Mouse (Mus musculus) lung, adult 2 months (tissue): ENCODE data around the gene Myh11. TPM values are rescaled to one million over a fixed set of nuclear protein-coding genes. Genes with fewer than 3 reads are reported as not detected.

Experiments used
- DNase-seq: peaks from one replicate; pipeline ENCODE4 v3.0.0; 2022
- H3K4me1 ChIP-seq: fragments of 200-500 bp; 2 replicates; pipeline ENCODE4 v1.6.1; 2011; ENCODE audit warnings: low read length; ENCODE audit not compliant: control insufficient read depth, insufficient read depth
- H3K4me3 ChIP-seq: fragments of 200-500 bp; replicated peaks from 2 replicates; pipeline ENCODE3; 2011; ENCODE audit warnings: low read depth, mild to moderate bottlenecking, control low read depth, low read length; ENCODE audit errors: extremely low read depth
- CTCF ChIP-seq: fragments of 200-500 bp; IDR thresholded peaks from 2 replicates; pipeline ENCODE4 v1.5.1; 2011; ENCODE audit warnings: mild to moderate bottlenecking, low read length, control low read depth; ENCODE audit not compliant: insufficient read depth
- POLR2A ChIP-seq: fragments of 200-500 bp; IDR thresholded peaks from 2 replicates; pipeline ENCODE4 v1.6.1; 2011; ENCODE audit warnings: low read depth, mild to moderate bottlenecking, control low read depth, low read length, borderline replicate concordance; ENCODE audit errors: extremely low read depth
- WGBS: fragments of 180-500 bp; shearing (Covaris S2); methylation state at CpG from one replicate; pipeline ENCODE4 v1.1.7; 2018; 5-methylcytosine and 5-hydroxymethylcytosine counted together
- polyA plus RNA-seq: library from polyadenylated mRNA; depleted of rRNA; stranded (reverse); fragments of >200 nt; gene quantifications from 2 replicates; pipeline ENCODE4 v1.2.3, GENCODE M21; 2012

The Myh11 gene
- polyA plus RNA-seq, 1 experiment, result 42.6 TPM

GRCm38 (mm10) chr16:14182360-14182759 is 108.8 kb downstream of the Myh11 start:
- TF ChIP-seq CTCF (no peak), POLR2A (no peak)
- WGBS, result 84% methylated on average over 5 of the region's 5 CpGs

GRCm38 (mm10) chr16:14180163-14180733 is 110.9 kb downstream of the Myh11 start:
- Histone ChIP-seq H3K4me3 (no peak overlapping the region), H3K4me1 (peaks cover 13% of the 10 kb centered on the region; the same call in 1 of the 2 replicates)
- WGBS, result 42% methylated on average over 6 of the region's 6 CpGs
- DNase-seq, result no peak
- no peak for TF ChIP-seq CTCF
- no peak for TF ChIP-seq POLR2A

More at GRCm38 (mm10) chr16:14182360-14182759, 108.8 kb downstream of the Myh11 start:
- Histone ChIP-seq H3K4me1 (peaks cover 9% of the 10 kb centered on the region; the same call in 1 of the 2 replicates), H3K4me3 (no peak overlapping the region)
- DNase-seq, result no peak

- H3K4me3 ChIP-seq, result no peak overlapping the region
- H3K4me1 ChIP-seq, result peaks cover 13% of the 10 kb centered on the region; the same call in 1 of the 2 replicates
- no peak for DNase-seq
- TF ChIP-seq POLR2A (no peak), CTCF (no peak)
- WGBS, result 45% methylated on average over 3 of the region's 3 CpGs
These were observed 113.1 kb downstream of the Myh11 start for GRCm38 (mm10) chr16:14178041-14178440.

- H3K4me1 ChIP-seq, result no peaks in the 10 kb centered on the region
- no peak for DNase-seq
- H3K4me3 ChIP-seq, result no peak overlapping the region
- WGBS, result 79% methylated on average over 1 of the region's 1 CpGs
- no peak for TF ChIP-seq POLR2A
- TF ChIP-seq CTCF, result no peak
These were observed 121.5 kb downstream of the Myh11 start for GRCm38 (mm10) chr16:14169706-14170105.

GRCm38 (mm10) chr16:14166490-14166889 is 124.7 kb downstream of the Myh11 start:
- DNase-seq, result no peak
- no peak for TF ChIP-seq CTCF
- H3K4me1 ChIP-seq, result no peaks in the 10 kb centered on the region; the same call in 1 of the 2 replicates
- 68% methylated on average over 4 of the region's 4 CpGs for WGBS
- H3K4me3 ChIP-seq, result no peak overlapping the region

GRCm38 (mm10) chr16:14163731-14164130 is 127.4 kb downstream of the Myh11 start:
- WGBS, result 1% methylated on average over 10 of the region's 10 CpGs
- H3K4me3 ChIP-seq, result peak overlapping the region; percentile 87
- no peak for DNase-seq
- no peak for TF ChIP-seq CTCF
- no peak for TF ChIP-seq POLR2A
- H3K4me1 ChIP-seq, result no peaks in the 10 kb centered on the region; the same call in 1 of the 2 replicates

GRCm38 (mm10) chr16:14162988-14163416 is 128.2 kb downstream of the Myh11 start, which contains the start of the genes Nde1 and Marf1:
Gene Nde1 (plus strand): TSS chr16:14163275.
Gene Marf1 (minus strand): TSS chr16:14163351.
- Histone ChIP-seq H3K4me1 (no peaks in the 10 kb centered on the region; the same call in 1 of the 2 replicates), H3K4me3 (peak within 1 kb of the TSS; percentile 87)
- TF ChIP-seq CTCF (no peak), POLR2A (peak; percentile 91)
- DNase-seq, result peak; percentile 88
- under 1% methylated on average over 43 of the region's 43 CpGs for WGBS

GRCm38 (mm10) chr16:14160941-14161340 is 130.2 kb downstream of the Myh11 start:
- TF ChIP-seq POLR2A, result no peak
- TF ChIP-seq CTCF, result no peak
- Histone ChIP-seq H3K4me1 (no peaks in the 10 kb centered on the region; the same call in none of the 2 replicates), H3K4me3 (no peak overlapping the region)
- WGBS, result 68% methylated on average over 1 of the region's 1 CpGs
- no peak for DNase-seq

- TF ChIP-seq POLR2A (no peak), CTCF (no peak; the same call in 1 of the 2 replicates)
- under 1% methylated on average over 10 of the region's 10 CpGs for WGBS
- no peak for DNase-seq
These were observed 131.4 kb downstream of the Myh11 start for GRCm38 (mm10) chr16:14159746-14160131.

More at GRCm38 (mm10) chr16:14159746-14160131, 131.4 kb downstream of the Myh11 start:
- Histone ChIP-seq H3K4me1 (no peaks in the 10 kb centered on the region; the same call in none of the 2 replicates), H3K4me3 (peak overlapping the region; percentile 69)
